Mouse (Mus musculus) hindbrain, embryonic 12.5 days (tissue): Measurements from ENCODE around the gene Ctnna3. TPM values are rescaled to one million over a fixed set of nuclear protein-coding genes. Genes with fewer than 3 reads are reported as not detected.
"Not testable (repeated sequence)": the region's sequence is repeated elsewhere in the genome, so short reads cannot be mapped to it uniquely, and the experiment has no call there.

Experiments
- ATAC-seq: fragments of 200-750 bp; cut with Nextera tagmentation; 2 replicates; pipeline ENCODE4 v1.8.0; 2017; ENCODE audit warnings: moderate TSS enrichment; ENCODE audit not compliant: low FRiP score
- H3K27ac ChIP-seq: fragments of 300-500 bp; sonication (generic); 2 replicates; pipeline ENCODE4 v1.5.1; 2016; ENCODE audit warnings: mild to moderate bottlenecking
- H3K27me3 ChIP-seq: fragments of 300-500 bp; sonication (generic); 2 replicates; pipeline ENCODE4 v1.6.1; 2016; ENCODE audit warnings: mild to moderate bottlenecking
- H3K36me3 ChIP-seq: fragments of 300-500 bp; sonication (generic); 2 replicates; pipeline ENCODE4 v1.6.1; 2016; ENCODE audit warnings: mild to moderate bottlenecking
- H3K4me1 ChIP-seq: fragments of 300-500 bp; sonication (generic); 2 replicates; pipeline ENCODE4 v1.6.1; 2016
- H3K4me2 ChIP-seq: fragments of 300-500 bp; sonication (generic); replicated peaks from 2 replicates; pipeline ENCODE4 v1.6.1; 2016; ENCODE audit warnings: mild to moderate bottlenecking
- H3K4me3 ChIP-seq: fragments of 300-500 bp; sonication (generic); 2 replicates; pipeline ENCODE4 v1.5.1; 2016; ENCODE audit warnings: mild to moderate bottlenecking
- H3K9ac ChIP-seq: fragments of 300-500 bp; sonication (generic); 2 replicates; pipeline ENCODE4 v1.6.1; 2016; ENCODE audit warnings: mild to moderate bottlenecking, moderate library complexity
- H3K9me3 ChIP-seq: fragments of 300-500 bp; sonication (generic); replicated peaks from 2 replicates; pipeline ENCODE4 v1.6.1; 2016; ENCODE audit warnings: mild to moderate bottlenecking
- WGBS: fragments of 180-500 bp; shearing (Covaris S2); methylation state at CpG from one replicate; pipeline ENCODE4 v1.1.7; 2016; 5-methylcytosine and 5-hydroxymethylcytosine counted together
- polyA plus RNA-seq: library from polyadenylated mRNA; unstranded; fragments of >200 nt; fragmentation: Nextera tagmentation; extraction: Ambion mirVana; gene quantifications from 2 replicates; pipeline ENCODE4 v1.2.1, GENCODE M21; 2016

Gene Ctnna3
- polyA plus RNA-seq, 1 experiment from 2014 or later: 0.22 TPM

GRCm38 (mm10) chr10:63410162-63410956 lies 19.5 kb upstream of the Ctnna3 start:
- Histone ChIP-seq H3K27ac (no peak overlapping the region), H3K36me3 (no peaks in the 10 kb centered on the region), H3K9me3 (no peaks in the 10 kb centered on the region), H3K4me1 (0 out of 2 replicates have a peak, but pooled peaks cover 4% of the 10 kb centered on the region), H3K27me3 (no peaks in the 10 kb centered on the region), H3K9ac (no peak overlapping the region), H3K4me3 (no peak overlapping the region), H3K4me2 (no peak overlapping the region)
- 54% methylated on average over 16 of the region's 16 CpGs for WGBS
- ATAC-seq: peak; percentile 52

GRCm38 (mm10) chr10:63411674-63412073 lies 18.2 kb upstream of the Ctnna3 start:
- H3K4me1 ChIP-seq, H3K4me3 ChIP-seq, H3K4me2 ChIP-seq, H3K36me3 ChIP-seq, H3K27me3 ChIP-seq, H3K9me3 ChIP-seq, H3K27ac ChIP-seq, ATAC-seq, H3K9ac ChIP-seq: not testable (repeated sequence)
- 91% methylated on average over 6 of the region's 7 CpGs for WGBS

- Histone ChIP-seq H3K36me3 (no peaks in the 10 kb centered on the region), H3K4me3 (no peak overlapping the region), H3K9me3 (no peaks in the 10 kb centered on the region), H3K4me1 (0 out of 2 replicates have a peak, but pooled peaks cover 4% of the 10 kb centered on the region), H3K27ac (no peak overlapping the region), H3K9ac (no peak overlapping the region), H3K27me3 (no peaks in the 10 kb centered on the region), H3K4me2 (no peak overlapping the region)
- no peak for ATAC-seq
- 88% methylated on average over 17 of the region's 17 CpGs for WGBS
Measured at GRCm38 (mm10) chr10:63412756-63413155, 17.1 kb upstream of the Ctnna3 start.

DNA sequence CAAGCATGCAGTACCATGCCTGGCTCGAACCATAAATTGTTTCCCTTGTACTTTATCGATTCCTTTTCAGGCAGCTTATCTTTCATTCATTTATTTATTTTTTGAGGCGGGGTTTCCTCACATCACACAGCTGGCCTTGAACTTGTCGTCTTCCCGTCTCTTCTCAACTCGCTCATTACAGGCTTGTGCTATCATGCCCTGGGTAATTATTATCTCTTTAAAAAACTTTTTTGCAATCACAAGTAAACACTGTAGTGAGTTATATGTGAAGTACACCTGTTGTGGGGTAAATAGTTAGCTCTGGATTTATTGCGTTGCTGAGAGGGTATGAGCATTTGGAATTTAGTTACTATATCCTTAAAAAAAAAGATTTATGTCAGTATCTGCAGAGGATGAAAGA lies 14.6 kb upstream of the Ctnna3 start:
- H3K9me3 ChIP-seq: no peaks in the 10 kb centered on the region
- no peak overlapping the region for H3K4me2 ChIP-seq
- no peak for ATAC-seq
- no peaks in the 10 kb centered on the region for H3K36me3 ChIP-seq
- no peak overlapping the region for H3K4me3 ChIP-seq
- H3K4me1 ChIP-seq: 0 out of 2 replicates have a peak, but pooled peaks cover under 1% of the 10 kb centered on the region
- 85% methylated on average over 7 of the region's 7 CpGs for WGBS
- no peak overlapping the region for H3K9ac ChIP-seq
- no peak overlapping the region for H3K27ac ChIP-seq
- no peaks in the 10 kb centered on the region for H3K27me3 ChIP-seq

DNA sequence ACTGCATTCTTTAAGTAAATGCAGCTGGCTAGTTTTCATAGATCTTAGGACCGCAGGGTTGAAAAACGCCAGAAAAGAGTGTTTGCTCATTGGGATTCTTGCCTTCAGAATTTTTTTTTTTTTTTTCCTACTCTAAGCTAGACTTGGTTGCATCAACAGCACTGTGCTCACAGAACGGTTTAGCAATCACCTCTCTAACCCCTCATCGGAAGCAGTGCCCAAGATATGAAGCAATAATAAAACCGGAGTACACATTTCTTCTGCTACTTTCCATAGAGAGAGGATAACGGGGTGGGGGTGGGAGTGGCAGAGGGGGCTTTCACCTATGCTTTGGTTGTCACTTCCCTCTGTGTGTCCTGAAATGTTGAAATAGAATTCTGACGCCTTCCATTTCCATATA lies 14.0 kb upstream of the Ctnna3 start:
- no peak overlapping the region for H3K9ac ChIP-seq
- no peak for ATAC-seq

DNA sequence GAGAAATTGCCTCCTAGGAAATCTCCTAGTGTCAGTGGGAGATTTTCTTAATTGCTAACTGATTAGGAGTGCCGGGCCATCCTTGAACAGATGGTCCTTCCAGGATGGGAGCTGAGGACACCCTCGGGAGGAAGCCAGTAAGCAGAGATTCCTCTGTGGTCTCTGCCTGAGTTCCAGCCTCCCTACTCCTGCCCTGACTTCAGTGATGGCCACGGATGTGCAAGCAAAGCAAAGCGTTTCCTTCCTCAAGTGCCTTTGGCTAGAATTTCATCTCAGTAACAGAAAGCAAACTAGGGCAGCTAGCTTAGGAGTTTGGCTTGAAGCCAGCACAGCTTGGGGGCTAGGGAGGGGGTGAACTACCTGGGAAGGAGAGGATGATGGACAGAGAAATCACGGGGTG lies 12.8 kb upstream of the Ctnna3 start:
- H3K9me3 ChIP-seq: no peaks in the 10 kb centered on the region
- no peak overlapping the region for H3K4me3 ChIP-seq
- no peak overlapping the region for H3K9ac ChIP-seq
- no peak overlapping the region for H3K27ac ChIP-seq
- H3K27me3 ChIP-seq: no peaks in the 10 kb centered on the region
- H3K4me2 ChIP-seq: no peak overlapping the region
- WGBS: 64% methylated on average over 5 of the region's 5 CpGs
- ATAC-seq: no peak
- no peaks in the 10 kb centered on the region for H3K4me1 ChIP-seq
- no peaks in the 10 kb centered on the region for H3K36me3 ChIP-seq

More for the DNA sequence above, 14.0 kb upstream of the Ctnna3 start:
- 68% methylated on average over 7 of the region's 7 CpGs for WGBS
- no peak overlapping the region for H3K4me3 ChIP-seq
- no peaks in the 10 kb centered on the region for H3K4me1 ChIP-seq
- no peaks in the 10 kb centered on the region for H3K27me3 ChIP-seq
- H3K4me2 ChIP-seq: no peak overlapping the region
- H3K9me3 ChIP-seq: no peaks in the 10 kb centered on the region
- H3K36me3 ChIP-seq: no peaks in the 10 kb centered on the region
- no peak overlapping the region for H3K27ac ChIP-seq

- no peak within 1 kb of the TSS for H3K9ac ChIP-seq
- H3K27me3 ChIP-seq: no peaks in the 10 kb centered on the region
- H3K27ac ChIP-seq: no peak within 1 kb of the TSS
- ATAC-seq: no peak
- no peak within 1 kb of the TSS for H3K4me3 ChIP-seq
- no peaks in the 10 kb centered on the region for H3K36me3 ChIP-seq
- H3K4me1 ChIP-seq: no peaks in the 10 kb centered on the region
- 89% methylated on average over 18 of the region's 18 CpGs for WGBS
- H3K4me2 ChIP-seq: no peak within 1 kb of the TSS
- H3K9me3 ChIP-seq: no peaks in the 10 kb centered on the region
Measured at GRCm38 (mm10) chr10:63421739-63422735, 7.9 kb upstream of the Ctnna3 start, which contains the start of gene Gm7075. TSS of gene Gm7075 (minus strand) at chr10:63421789.

GRCm38 (mm10) chr10:63422736-63422992 lies 7.2 kb upstream of the Ctnna3 start:
- ATAC-seq: no peak
- no peak overlapping the region for H3K27ac ChIP-seq
- WGBS: 85% methylated on average over 5 of the region's 5 CpGs
- no peaks in the 10 kb centered on the region for H3K9me3 ChIP-seq
- H3K27me3 ChIP-seq: no peaks in the 10 kb centered on the region
- H3K4me1 ChIP-seq: no peaks in the 10 kb centered on the region
- H3K4me2 ChIP-seq: no peak overlapping the region
- no peak overlapping the region for H3K9ac ChIP-seq
- no peaks in the 10 kb centered on the region for H3K36me3 ChIP-seq
- H3K4me3 ChIP-seq: no peak overlapping the region

DNA sequence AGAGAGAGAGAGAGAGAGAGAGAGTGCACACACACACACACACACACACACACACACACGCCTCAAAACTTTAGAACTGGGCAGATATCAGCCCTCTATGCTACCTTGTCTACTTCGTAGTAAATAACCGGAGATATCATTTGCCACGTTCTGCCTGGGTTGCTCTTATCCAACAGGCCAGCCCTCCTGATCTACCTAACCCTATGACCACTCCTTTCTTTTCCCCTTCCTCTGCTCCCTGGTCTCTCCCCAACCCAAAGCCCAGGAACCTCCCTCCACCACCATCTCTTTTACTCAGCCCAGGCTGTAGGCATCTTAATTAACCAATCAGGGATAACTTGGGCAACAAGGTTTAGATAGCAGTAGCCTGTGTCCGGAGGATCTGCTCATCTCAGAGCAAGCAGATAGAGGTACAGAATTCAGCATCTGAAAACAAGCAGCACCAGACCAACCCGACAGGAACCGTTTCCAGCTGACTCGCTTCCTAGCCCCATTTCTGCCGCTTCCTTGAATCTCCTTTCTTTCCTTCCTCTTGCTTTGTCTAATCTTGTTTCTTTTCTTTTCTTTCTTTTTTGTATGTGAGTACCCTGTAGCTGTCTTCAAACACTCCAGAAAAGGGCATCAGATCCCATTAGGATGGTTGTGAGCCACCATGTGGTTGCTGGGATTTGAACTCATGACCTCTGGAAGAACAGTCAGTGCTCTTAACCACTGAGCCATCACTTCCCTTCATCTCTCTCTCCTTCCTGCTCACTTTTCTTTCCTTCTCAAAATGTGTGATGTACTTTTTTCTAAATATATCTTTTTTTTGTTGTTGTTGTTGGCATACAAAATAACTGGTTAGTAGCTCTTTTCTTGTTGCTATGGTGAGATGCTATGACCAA lies 6.1 kb upstream of the Ctnna3 start:
- Histone ChIP-seq H3K36me3 (no peaks in the 10 kb centered on the region), H3K4me3 (no peak overlapping the region), H3K27me3 (no peaks in the 10 kb centered on the region), H3K9ac (no peak overlapping the region), H3K9me3 (no peaks in the 10 kb centered on the region), H3K4me2 (no peak overlapping the region), H3K27ac (no peak overlapping the region), H3K4me1 (no peaks in the 10 kb centered on the region)
- no peak for ATAC-seq
- WGBS: 86% methylated on average over 9 of the region's 9 CpGs

DNA sequence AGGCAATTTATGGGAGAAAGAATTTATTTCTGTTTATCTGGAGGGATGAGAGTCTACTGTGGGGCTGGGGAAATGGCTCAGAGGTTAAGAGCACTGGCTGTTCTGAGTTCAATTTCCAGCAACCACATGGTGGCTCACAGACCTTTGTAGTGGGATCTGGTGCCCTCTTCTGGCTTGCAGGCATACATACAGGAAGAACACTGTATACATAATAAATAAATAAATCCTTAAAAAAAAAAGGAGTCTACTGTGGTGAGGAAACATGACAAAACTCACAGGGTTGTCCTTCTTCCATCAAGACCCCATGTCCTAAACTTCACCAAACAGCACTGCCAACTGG lies 5.5 kb upstream of the Ctnna3 start:
- H3K27ac ChIP-seq: no peak overlapping the region
- no peak overlapping the region for H3K4me3 ChIP-seq
- no peak overlapping the region for H3K9ac ChIP-seq
- H3K9me3 ChIP-seq: no peaks in the 10 kb centered on the region
- no peak overlapping the region for H3K4me2 ChIP-seq
- no peak for ATAC-seq
- H3K36me3 ChIP-seq: no peaks in the 10 kb centered on the region
- H3K4me1 ChIP-seq: no peaks in the 10 kb centered on the region
- no peaks in the 10 kb centered on the region for H3K27me3 ChIP-seq

GRCm38 (mm10) chr10:63427146-63427545 lies 2.8 kb upstream of the Ctnna3 start:
- no peak overlapping the region for H3K27ac ChIP-seq
- no peaks in the 10 kb centered on the region for H3K4me1 ChIP-seq
- H3K4me2 ChIP-seq: no peak overlapping the region
- no peaks in the 10 kb centered on the region for H3K27me3 ChIP-seq
- WGBS: 78% methylated on average over 8 of the region's 8 CpGs
- no peak for ATAC-seq
- H3K9me3 ChIP-seq: no peaks in the 10 kb centered on the region
- no peak overlapping the region for H3K4me3 ChIP-seq
- H3K36me3 ChIP-seq: no peaks in the 10 kb centered on the region
- H3K9ac ChIP-seq: no peak overlapping the region
